Mouse (Mus musculus) heart, embryonic 13.5 days (tissue): Measurements from ENCODE around the gene Nkx2-5. TPM values are rescaled to one million over a fixed set of nuclear protein-coding genes. Genes with fewer than 3 reads are reported as not detected.

Experiments
- ATAC-seq: fragments of 200-750 bp; cut with Nextera tagmentation; 2 replicates; pipeline ENCODE4 v1.8.0; 2017; ENCODE audit warnings: moderate TSS enrichment; ENCODE audit not compliant: insufficient number of reproducible peaks, low FRiP score, low TSS enrichment; ENCODE audit errors: extremely low read depth
- H3K27ac ChIP-seq: fragments of 300-500 bp; sonication (generic); replicated peaks from 2 replicates; pipeline ENCODE4 v1.5.1; 2015; ENCODE audit warnings: moderate library complexity, mild to moderate bottlenecking, inconsistent platforms
- H3K27me3 ChIP-seq: fragments of 300-500 bp; sonication (generic); replicated peaks from 2 replicates; pipeline ENCODE4 v1.6.1; 2015; ENCODE audit warnings: mild to moderate bottlenecking, inconsistent platforms
- H3K36me3 ChIP-seq: fragments of 300-500 bp; sonication (generic); 2 replicates; pipeline ENCODE4 v1.6.1; 2015; ENCODE audit warnings: mild to moderate bottlenecking, inconsistent platforms
- H3K4me1 ChIP-seq: fragments of 300-500 bp; sonication (generic); 2 replicates; pipeline ENCODE4 v1.6.1; 2015; ENCODE audit warnings: inconsistent platforms
- H3K4me2 ChIP-seq: fragments of 300-500 bp; sonication (generic); 2 replicates; pipeline ENCODE4 v1.6.1; 2015; ENCODE audit warnings: inconsistent platforms, mild to moderate bottlenecking, moderate library complexity
- H3K4me3 ChIP-seq: fragments of 300-500 bp; sonication (generic); 2 replicates; pipeline ENCODE4 v1.5.1; 2015; ENCODE audit warnings: moderate library complexity, mild to moderate bottlenecking, inconsistent platforms
- H3K9ac ChIP-seq: fragments of 300-500 bp; sonication (generic); 2 replicates; pipeline ENCODE4 v1.6.1; 2015; ENCODE audit warnings: inconsistent platforms, mild to moderate bottlenecking, moderate library complexity
- H3K9me3 ChIP-seq: fragments of 300-500 bp; sonication (generic); 2 replicates; pipeline ENCODE4 v1.6.1; 2016; ENCODE audit warnings: inconsistent platforms
- WGBS: fragments of 180-500 bp; shearing (Covaris S2); methylation state at CpG from one replicate; pipeline ENCODE4 v1.1.7; 2015; ENCODE audit warnings: mixed read lengths; 5-methylcytosine and 5-hydroxymethylcytosine counted together
- polyA plus RNA-seq: library from polyadenylated mRNA; unstranded; fragments of >200 nt; fragmentation: Nextera tagmentation; extraction: Ambion mirVana; gene quantifications from 2 replicates; pipeline ENCODE4 v1.2.1, GENCODE M21; 2015

Gene Nkx2-5
- polyA plus RNA-seq, 1 experiment from 2014 or later = 136 TPM

- Histone ChIP-seq H3K27ac (peak overlapping the region; percentile 94), H3K9me3 (no peaks in the 10 kb centered on the region), H3K4me3 (peak overlapping the region; percentile 80), H3K4me2 (peak overlapping the region; percentile 83), H3K36me3 (peaks cover 59% of the 10 kb centered on the region), H3K27me3 (peaks cover 77% of the 10 kb centered on the region), H3K9ac (peak overlapping the region; percentile 100), H3K4me1 (peaks cover 20% of the 10 kb centered on the region)
- 24% methylated on average over 5 of the region's 5 CpGs for WGBS
- no peak for ATAC-seq
Observed at GRCm38 (mm10) chr17:26836377-26836776, 8.4 kb downstream of the Nkx2-5 start.

GRCm38 (mm10) chr17:26835956-26836355, 8.9 kb downstream of the Nkx2-5 start:
- no peak for ATAC-seq
- Histone ChIP-seq H3K27me3 (peaks cover 73% of the 10 kb centered on the region), H3K4me1 (peaks cover 20% of the 10 kb centered on the region), H3K9ac (peak overlapping the region; percentile 100), H3K4me2 (peak overlapping the region; percentile 83), H3K27ac (peak overlapping the region; percentile 94), H3K9me3 (peaks cover 2% of the 10 kb centered on the region; the same call in 1 of the 2 replicates), H3K4me3 (peak overlapping the region; percentile 80), H3K36me3 (peaks cover 61% of the 10 kb centered on the region)
- 31% methylated on average over 8 of the region's 8 CpGs for WGBS

- 21% methylated on average over 3 of the region's 9 CpGs for WGBS
- H3K27ac ChIP-seq = peak overlapping the region; percentile 32; the same call in 1 of the 2 replicates
Observed at GRCm38 (mm10) chr17:26834966-26835755, 9.6 kb downstream of the Nkx2-5 start.

GRCm38 (mm10) chr17:26834302-26834965, 10.4 kb downstream of the Nkx2-5 start:
- peaks cover 20% of the 10 kb centered on the region for H3K4me1 ChIP-seq
- H3K36me3 ChIP-seq = peaks cover 71% of the 10 kb centered on the region
- 65% methylated on average over 5 of the region's 5 CpGs for WGBS
- no peak overlapping the region for H3K4me2 ChIP-seq
- peaks cover 9% of the 10 kb centered on the region for H3K9me3 ChIP-seq
- H3K4me3 ChIP-seq = no peak overlapping the region
- ATAC-seq = no peak
- H3K27me3 ChIP-seq = peaks cover 57% of the 10 kb centered on the region
- H3K27ac ChIP-seq = peak overlapping the region; percentile 32; the same call in 1 of the 2 replicates
- H3K9ac ChIP-seq = peak overlapping the region; percentile 54; the same call in 1 of the 2 replicates

More at GRCm38 (mm10) chr17:26834966-26835755, 9.6 kb downstream of the Nkx2-5 start:
- Histone ChIP-seq H3K4me1 (peaks cover 20% of the 10 kb centered on the region), H3K9ac (peak overlapping the region; percentile 100; the same call in 1 of the 2 replicates), H3K9me3 (peaks cover 9% of the 10 kb centered on the region), H3K36me3 (peaks cover 69% of the 10 kb centered on the region), H3K4me2 (peak overlapping the region; percentile 83; the same call in 1 of the 2 replicates), H3K4me3 (no peak overlapping the region), H3K27me3 (peaks cover 65% of the 10 kb centered on the region)
- no peak for ATAC-seq

GRCm38 (mm10) chr17:26833806-26834205, 11.0 kb downstream of the Nkx2-5 start:
- peaks cover 51% of the 10 kb centered on the region for H3K27me3 ChIP-seq
- H3K36me3 ChIP-seq = peaks cover 65% of the 10 kb centered on the region
- peaks cover 9% of the 10 kb centered on the region for H3K9me3 ChIP-seq
- H3K9ac ChIP-seq = no peak overlapping the region
- no peak for ATAC-seq
- H3K4me2 ChIP-seq = no peak overlapping the region
- peaks cover 20% of the 10 kb centered on the region for H3K4me1 ChIP-seq
- H3K27ac ChIP-seq = 0 out of 2 replicates have a peak overlapping the region, but pooled peaks have one; percentile 15
- no peak overlapping the region for H3K4me3 ChIP-seq
- WGBS = 61% methylated on average over 2 of the region's 2 CpGs

- Histone ChIP-seq H3K9me3 (peaks cover 8% of the 10 kb centered on the region), H3K27me3 (0 out of 2 replicates have a peak, but pooled peaks cover 3% of the 10 kb centered on the region), H3K27ac (no peak overlapping the region), H3K4me2 (no peak overlapping the region), H3K36me3 (peaks cover 17% of the 10 kb centered on the region), H3K4me3 (no peak overlapping the region), H3K4me1 (0 out of 2 replicates have a peak, but pooled peaks cover 2% of the 10 kb centered on the region), H3K9ac (no peak overlapping the region)
- 71% methylated on average over 15 of the region's 17 CpGs for WGBS
- no peak for ATAC-seq
Observed at GRCm38 (mm10) chr17:26826131-26826530, 18.7 kb downstream of the Nkx2-5 start.

GRCm38 (mm10) chr17:26817776-26818175, 27.0 kb downstream of the Nkx2-5 start:
- Histone ChIP-seq H3K36me3 (no peaks in the 10 kb centered on the region), H3K4me2 (no peak overlapping the region), H3K4me3 (no peak overlapping the region), H3K27me3 (no peaks in the 10 kb centered on the region), H3K9me3 (no peaks in the 10 kb centered on the region), H3K9ac (no peak overlapping the region), H3K27ac (no peak overlapping the region), H3K4me1 (peaks cover 15% of the 10 kb centered on the region)
- no peak for ATAC-seq

- WGBS = 71% methylated on average over 6 of the region's 6 CpGs
- peaks cover 15% of the 10 kb centered on the region for H3K4me1 ChIP-seq
- H3K4me3 ChIP-seq = no peak overlapping the region
Observed at GRCm38 (mm10) chr17:26816810-26817209, 28.0 kb downstream of the Nkx2-5 start.

GRCm38 (mm10) chr17:26813497-26813896, 31.3 kb downstream of the Nkx2-5 start:
- Histone ChIP-seq H3K27ac (peak overlapping the region; percentile 50), H3K4me2 (peak overlapping the region; percentile 41)

More at GRCm38 (mm10) chr17:26816810-26817209, 28.0 kb downstream of the Nkx2-5 start:
- no peak for ATAC-seq
- Histone ChIP-seq H3K27ac (no peak overlapping the region), H3K27me3 (no peaks in the 10 kb centered on the region), H3K9ac (no peak overlapping the region), H3K36me3 (no peaks in the 10 kb centered on the region), H3K4me2 (no peak overlapping the region), H3K9me3 (no peaks in the 10 kb centered on the region)

GRCm38 (mm10) chr17:26812607-26813006, 32.2 kb downstream of the Nkx2-5 start:
- ATAC-seq = no peak
- Histone ChIP-seq H3K9ac (no peak overlapping the region), H3K4me1 (peaks cover 15% of the 10 kb centered on the region), H3K4me3 (no peak overlapping the region), H3K27ac (no peak overlapping the region), H3K27me3 (no peaks in the 10 kb centered on the region), H3K9me3 (no peaks in the 10 kb centered on the region), H3K36me3 (no peaks in the 10 kb centered on the region), H3K4me2 (no peak overlapping the region)
- 82% methylated on average over 2 of the region's 2 CpGs for WGBS

More at GRCm38 (mm10) chr17:26813497-26813896, 31.3 kb downstream of the Nkx2-5 start:
- H3K9ac ChIP-seq = no peak overlapping the region
- no peak overlapping the region for H3K4me3 ChIP-seq
- H3K27me3 ChIP-seq = no peaks in the 10 kb centered on the region
- H3K36me3 ChIP-seq = no peaks in the 10 kb centered on the region
- H3K4me1 ChIP-seq = peaks cover 15% of the 10 kb centered on the region
- 26% methylated on average over 9 of the region's 9 CpGs for WGBS
- no peaks in the 10 kb centered on the region for H3K9me3 ChIP-seq
- no peak for ATAC-seq

- peaks cover 5% of the 10 kb centered on the region; the same call in 1 of the 2 replicates for H3K9me3 ChIP-seq
- no peaks in the 10 kb centered on the region for H3K36me3 ChIP-seq
- no peak overlapping the region for H3K27ac ChIP-seq
- H3K4me3 ChIP-seq = no peak overlapping the region
- H3K4me1 ChIP-seq = peaks cover under 1% of the 10 kb centered on the region
- no peak for ATAC-seq
- 81% methylated on average over 3 of the region's 3 CpGs for WGBS
- H3K27me3 ChIP-seq = no peaks in the 10 kb centered on the region
- no peak overlapping the region for H3K4me2 ChIP-seq
- H3K9ac ChIP-seq = no peak overlapping the region
Observed at GRCm38 (mm10) chr17:26802886-26803285, 41.9 kb downstream of the Nkx2-5 start.
